ENCODE assay signal across 15 mouse cellular contexts in the genomic region with DNA sequence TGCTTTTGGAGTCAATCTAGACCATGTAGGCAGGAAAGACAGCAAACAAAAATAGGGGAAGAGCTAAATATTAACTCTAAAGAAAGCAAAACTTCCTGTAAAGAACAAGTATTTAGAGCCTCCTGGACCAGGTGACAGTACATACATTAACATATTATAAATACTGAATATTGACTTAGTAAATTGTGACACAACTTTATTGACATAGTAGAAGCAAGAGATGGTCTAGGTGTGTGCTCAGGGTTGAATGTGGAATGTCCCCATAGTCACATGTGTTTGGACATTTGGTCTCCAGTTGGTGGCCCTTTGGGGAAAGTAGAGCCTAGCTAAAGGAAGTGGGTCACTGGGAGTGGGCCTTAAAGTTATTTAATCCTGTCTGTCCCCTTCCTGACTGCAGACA.
"Had no signal": no experiment of that assay in that cellular context is flagged by ENCODE, and none has a peak within 500 bp of the region (broad histone marks: within the 10 kb centered on the region; RNA-seq: fewer than 3 reads in every experiment).

No protein-coding gene starts in this region.

- H3K4me2 ChIP-seq: neural tube, embryonic 15.5 days; stomach, embryonic 15.5 days had no signal

- H3K27me3 ChIP-seq: neural tube, embryonic 15.5 days; stomach, embryonic 15.5 days had no signal

- H3K27ac ChIP-seq: neural tube, embryonic 15.5 days; stomach, embryonic 15.5 days; stomach, postnatal 0 days had no signal

- DNase-seq: retina, postnatal 1 day; right cerebral cortex, adult 18-20 months; right cerebral cortex, postnatal 14 days; right cerebral cortex, postnatal 25 days; right cerebral cortex, postnatal 4 days; spleen, adult 18-20 months; thymus, adult 18-20 months; thymus, adult 2 months; thymus, postnatal 14 days; thymus, postnatal 25 days; thymus, postnatal 36 days; thymus, postnatal 4 days had no signal

- H3K36me3 ChIP-seq: neural tube, embryonic 15.5 days; stomach, embryonic 15.5 days had no signal

- H3K9ac ChIP-seq: neural tube, embryonic 15.5 days; stomach, embryonic 15.5 days had no signal

- H3K4me1 ChIP-seq: neural tube, embryonic 15.5 days; stomach, embryonic 15.5 days had no signal

- H3K4me3 ChIP-seq: neural tube, embryonic 15.5 days; stomach, embryonic 15.5 days had no signal

- H3K9me3 ChIP-seq: neural tube, embryonic 15.5 days; stomach, embryonic 15.5 days had no signal
